Mouse (Mus musculus): ENCODE measurements at regions not wholly inside any gene's neighbourhood (a gene's known extent, or its start where the extent isn't known, plus 50 kb on each side); places are given as distances from the start of the nearest gene placed in this dataset.

DNA sequence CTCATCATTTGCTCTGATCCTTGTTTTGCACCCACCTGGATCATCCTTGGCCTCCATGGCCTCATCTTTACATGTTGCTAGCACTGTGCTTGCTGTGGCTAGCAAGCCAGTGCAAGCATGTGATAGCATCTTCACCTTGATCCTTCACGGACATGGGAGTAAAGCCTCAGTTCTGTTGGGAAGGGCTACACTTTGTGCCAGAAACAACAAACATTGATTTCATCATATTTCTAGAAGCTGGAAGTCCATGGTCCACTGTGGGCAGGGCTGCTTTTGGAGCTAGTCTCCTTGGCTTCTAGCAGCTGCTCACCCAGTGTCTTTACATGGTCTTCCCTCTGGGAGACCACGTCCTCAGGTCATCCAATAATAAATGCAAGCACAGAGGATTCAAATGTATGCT lies 587.1 kb downstream of the Rnf144a start:
- TF ChIP-seq CTCF (IDR thresholded peaks at IDR 0.05; ENCODE audit: borderline replicate concordance, extremely low read depth, insufficient read depth, insufficient read length) (no peak), POLR2A (IDR thresholded peaks at IDR 0.05; ENCODE audit: borderline replicate concordance, extremely low read depth, insufficient read depth, insufficient read length, poor library complexity, severe bottlenecking) (no peak)
